Mouse (Mus musculus) ES-E14 (cell line): ENCODE results near the gene Tfap4. TPM values are rescaled to one million over a fixed set of nuclear protein-coding genes. Genes with fewer than 3 reads are reported as not detected.
"Not testable (repeated sequence)": the region's sequence is repeated elsewhere in the genome, so short reads cannot be mapped to it uniquely, and the experiment has no call there.

Experiments
- DNase-seq: peaks from one replicate; pipeline ENCODE4 v3.0.0-alpha.2; 2013; ENCODE audit warnings: low read depth, low spot score
- H3K27ac ChIP-seq: 2 replicates; pipeline ENCODE4 v1.5.1; 2012; ENCODE audit warnings: low read depth, mild to moderate bottlenecking, low read length, moderate library complexity, mixed read lengths; ENCODE audit not compliant: poor library complexity, insufficient read depth, severe bottlenecking
- H3K36me3 ChIP-seq: 2 replicates; pipeline ENCODE4 v1.6.1; 2012; ENCODE audit warnings: mild to moderate bottlenecking, low read length, moderate library complexity, mixed read lengths; ENCODE audit not compliant: control insufficient read depth, poor library complexity, insufficient read depth, severe bottlenecking
- H3K4me1 ChIP-seq, 2 experiments: fragments of 150-350 bp in 1 of 2; sonication (generic) in 1 of 2; 2 replicates each; pipeline ENCODE4 v1.6.1; 2012; ENCODE audit warnings: low read length in 2 of 2, mild to moderate bottlenecking in 1 of 2, mixed read lengths in 1 of 2; ENCODE audit not compliant: control insufficient read depth in 2 of 2, insufficient read depth in 2 of 2, poor library complexity in 1 of 2
- H3K4me3 ChIP-seq, 2 experiments: fragments of 150-350 bp in 1 of 2; sonication (generic) in 1 of 2; 2 replicates each; pipeline ENCODE4 v1.5.1; 2012; ENCODE audit warnings: low read length in 2 of 2, low read depth in 1 of 2, mild to moderate bottlenecking in 1 of 2, mixed read lengths in 1 of 2; ENCODE audit not compliant: insufficient read depth in 1 of 2, poor library complexity in 1 of 2, severe bottlenecking in 1 of 2
- H3K9ac ChIP-seq: 2 replicates; pipeline ENCODE4 v1.6.1; 2012; ENCODE audit warnings: low read depth, mild to moderate bottlenecking, low read length, mixed read lengths; ENCODE audit not compliant: poor library complexity, insufficient read depth, severe bottlenecking
- H3K9me3 ChIP-seq: fragments of 150-350 bp; sonication (generic); 2 replicates; pipeline ENCODE4 v1.6.1; 2012; ENCODE audit warnings: low read depth, mild to moderate bottlenecking, low read length; ENCODE audit not compliant: control insufficient read depth, insufficient read depth
- CHD2 ChIP-seq: IDR thresholded peaks from 2 replicates; pipeline ENCODE4 v1.6.1; 2014; ENCODE audit warnings: mild to moderate bottlenecking, low read depth, low read length, inconsistent platforms
- HCFC1 ChIP-seq: IDR thresholded peaks from 2 replicates; pipeline ENCODE4 v1.6.1; 2012; ENCODE audit warnings: low read length, inconsistent platforms, borderline replicate concordance; ENCODE audit not compliant: insufficient read depth
- MAFK ChIP-seq: IDR thresholded peaks from 2 replicates; pipeline ENCODE4 v1.6.1; 2014; ENCODE audit warnings: mild to moderate bottlenecking, low read depth, low read length, inconsistent platforms; ENCODE audit not compliant: insufficient read depth
- ZC3H11A ChIP-seq: IDR thresholded peaks from 2 replicates; pipeline ENCODE4 v1.6.1; 2012; ENCODE audit warnings: low read depth, mild to moderate bottlenecking, inconsistent platforms, low read length, borderline replicate concordance
- ZNF384 ChIP-seq: IDR thresholded peaks from 2 replicates; pipeline ENCODE4 v1.6.1; 2012; ENCODE audit warnings: low read depth, low read length, inconsistent platforms
- in situ Hi-C, 2 experiments: fragments of 600-800 bp; cut with MboI; formaldehyde crosslinking; loops; one replicate each; pipeline ENCODE4 v1.15.1; 2025; ENCODE audit warnings: low sequenced_read_pairs in 2 of 2, inconsistent platforms in 1 of 2; ENCODE audit not compliant: unreplicated experiment in 2 of 2
- total RNA-seq: library from RNA; depleted of rRNA; stranded (reverse); fragments of 300-350 nt; gene quantifications from 2 replicates; pipeline ENCODE4 v1.2.3, GENCODE M21; 2012

Gene Tfap4
- total RNA-seq, 1 experiment: 15.4 TPM

- Histone ChIP-seq H3K4me1 (peaks cover 0 to 8% of the 10 kb centered on the region in 2 experiments; a peak in 3 of 4 replicates), H3K36me3 (peaks cover 2% of the 10 kb centered on the region; the same call in 1 of the 2 replicates), H3K4me3 (no peak overlapping the region), H3K9ac (peak overlapping the region; percentile 48; the same call in 1 of the 2 replicates), H3K27ac (no peak overlapping the region), H3K9me3 (no peaks in the 10 kb centered on the region)
- no peak for DNase-seq
- TF ChIP-seq ZC3H11A (no peak), MAFK (no peak), CHD2 (no peak), HCFC1 (no peak), ZNF384 (no peak)
- in situ Hi-C loops: no loop called here
Observed at GRCm38 (mm10) chr16:4539521-4539920, 20.1 kb downstream of the Tfap4 start.

GRCm38 (mm10) chr16:4537616-4538358 is 21.9 kb downstream of the Tfap4 start:
- no peak for DNase-seq
- H3K36me3 ChIP-seq: no peaks in the 10 kb centered on the region; the same call in 1 of the 2 replicates
- in situ Hi-C loops: no loop called here
- H3K4me1 ChIP-seq: peaks cover 0 to 8% of the 10 kb centered on the region in 2 experiments; a peak in 2 of 4 replicates
- no peaks in the 10 kb centered on the region for H3K9me3 ChIP-seq
- no peak overlapping the region for H3K27ac ChIP-seq
- H3K4me3 ChIP-seq: no peak overlapping the region
- H3K9ac ChIP-seq: no peak overlapping the region
- TF ChIP-seq ZC3H11A (no peak), HCFC1 (no peak), MAFK (no peak), CHD2 (no peak), ZNF384 (no peak)

- H3K4me3 ChIP-seq, H3K27ac ChIP-seq, DNase-seq, H3K4me1 ChIP-seq, in situ Hi-C loops, H3K9ac ChIP-seq, H3K9me3 ChIP-seq, H3K36me3 ChIP-seq: not testable (repeated sequence)
Observed at GRCm38 (mm10) chr16:4527373-4527772, 32.3 kb downstream of the Tfap4 start.

- H3K4me3 ChIP-seq: no peak overlapping the region
- peaks cover 4 to 11% of the 10 kb centered on the region in 2 experiments; a peak in 2 of 4 replicates for H3K4me1 ChIP-seq
- H3K27ac ChIP-seq: no peak overlapping the region
Observed at GRCm38 (mm10) chr16:4523313-4524004, 36.2 kb downstream of the Tfap4 start.

More at GRCm38 (mm10) chr16:4523313-4524004, 36.2 kb downstream of the Tfap4 start:
- Histone ChIP-seq H3K36me3 (peaks cover 2% of the 10 kb centered on the region; the same call in 1 of the 2 replicates), H3K9me3 (no peaks in the 10 kb centered on the region), H3K9ac (no peak overlapping the region)
- in situ Hi-C loops: no loop called here
- TF ChIP-seq ZC3H11A (no peak), MAFK (no peak), ZNF384 (no peak), CHD2 (no peak), HCFC1 (no peak)
- no peak for DNase-seq
